Mouse (Mus musculus) embryonic facial prominence, embryonic 10.5 days (tissue): Measurements from ENCODE around the gene Aff1. TPM values are rescaled to one million over a fixed set of nuclear protein-coding genes. Genes with fewer than 3 reads are reported as not detected.

Experiments used
- DNase-seq: peaks from one replicate; pipeline ENCODE4 v3.0.0-alpha.2; 2017; ENCODE audit warnings: low spot score
- H3K27ac ChIP-seq: fragments of 300-500 bp; sonication (generic); replicated peaks from 2 replicates; pipeline ENCODE4 v1.5.1; 2016; ENCODE audit warnings: mild to moderate bottlenecking
- H3K27me3 ChIP-seq: fragments of 300-500 bp; sonication (generic); replicated peaks from 2 replicates; pipeline ENCODE4 v1.6.1; 2016; ENCODE audit warnings: low read depth, mild to moderate bottlenecking; ENCODE audit not compliant: poor library complexity, severe bottlenecking
- H3K36me3 ChIP-seq: fragments of 300-500 bp; sonication (generic); replicated peaks from 2 replicates; pipeline ENCODE4 v1.6.1; 2016; ENCODE audit warnings: mild to moderate bottlenecking, moderate library complexity
- H3K4me1 ChIP-seq: fragments of 300-500 bp; sonication (generic); 2 replicates; pipeline ENCODE4 v1.6.1; 2016
- H3K4me3 ChIP-seq: fragments of 300-500 bp; sonication (generic); 2 replicates; pipeline ENCODE4 v1.5.1; 2016; ENCODE audit warnings: mild to moderate bottlenecking, moderate library complexity
- H3K9me3 ChIP-seq: fragments of 300-500 bp; sonication (generic); 2 replicates; pipeline ENCODE4 v1.6.1; 2016; ENCODE audit warnings: mild to moderate bottlenecking
- WGBS: fragments of 180-500 bp; shearing (Covaris S2); methylation state at CpG from one replicate; pipeline ENCODE4 v1.1.7; 2016; 5-methylcytosine and 5-hydroxymethylcytosine counted together
- polyA plus RNA-seq: library from polyadenylated mRNA; unstranded; fragments of >200 nt; fragmentation: Nextera tagmentation; extraction: Ambion mirVana; gene quantifications from 2 replicates; pipeline ENCODE4 v1.2.1, GENCODE M21; 2016

The Aff1 gene
- 4.0 and 5.5 TPM in 2 replicates for polyA plus RNA-seq

- H3K27ac ChIP-seq, result peak within 1 kb of the TSS; percentile 49
- peaks cover 40% of the 10 kb centered on the region for H3K27me3 ChIP-seq
- 2% methylated on average over 50 of the region's 50 CpGs for WGBS
- peak; percentile 91 for DNase-seq
- peak within 1 kb of the TSS; percentile 64 for H3K4me3 ChIP-seq
- H3K36me3 ChIP-seq, result no peaks in the 10 kb centered on the region
- H3K4me1 ChIP-seq, result peaks cover 22% of the 10 kb centered on the region
- no peaks in the 10 kb centered on the region for H3K9me3 ChIP-seq
These were observed at the start of gene Aff1 for GRCm38 (mm10) chr5:103691624-103692530. Aff1 (plus strand) TSS chr5:103692374.

GRCm38 (mm10) chr5:103644167-103644566, 48.0 kb upstream of the Aff1 start:
- H3K36me3 ChIP-seq, result no peaks in the 10 kb centered on the region
- H3K4me1 ChIP-seq, result peaks cover 7% of the 10 kb centered on the region
- no peak overlapping the region for H3K27ac ChIP-seq
- no peak overlapping the region for H3K4me3 ChIP-seq
- WGBS, result 90% methylated on average over 1 of the region's 1 CpGs
- no peaks in the 10 kb centered on the region for H3K9me3 ChIP-seq
- H3K27me3 ChIP-seq, result no peaks in the 10 kb centered on the region
- DNase-seq, result no peak

GRCm38 (mm10) chr5:103647320-103647719, 44.9 kb upstream of the Aff1 start:
- Histone ChIP-seq H3K4me1 (peaks cover 7% of the 10 kb centered on the region), H3K9me3 (no peaks in the 10 kb centered on the region), H3K27ac (no peak overlapping the region), H3K36me3 (no peaks in the 10 kb centered on the region), H3K27me3 (no peaks in the 10 kb centered on the region), H3K4me3 (no peak overlapping the region)
- no peak for DNase-seq
- 83% methylated on average over 3 of the region's 3 CpGs for WGBS

GRCm38 (mm10) chr5:103654225-103654624, 37.9 kb upstream of the Aff1 start:
- H3K27ac ChIP-seq, result no peak overlapping the region
- no peaks in the 10 kb centered on the region for H3K36me3 ChIP-seq
- H3K4me1 ChIP-seq, result 0 out of 2 replicates have a peak, but pooled peaks cover 6% of the 10 kb centered on the region
- H3K27me3 ChIP-seq, result peaks cover 4% of the 10 kb centered on the region; the same call in 1 of the 2 replicates
- no peak overlapping the region for H3K4me3 ChIP-seq
- no peaks in the 10 kb centered on the region for H3K9me3 ChIP-seq
- DNase-seq, result peak; percentile 65
- WGBS, result 24% methylated on average over 6 of the region's 6 CpGs

- no peaks in the 10 kb centered on the region for H3K36me3 ChIP-seq
- no peak overlapping the region for H3K27ac ChIP-seq
- 78% methylated on average over 4 of the region's 4 CpGs for WGBS
- H3K4me1 ChIP-seq, result 0 out of 2 replicates have a peak, but pooled peaks cover 6% of the 10 kb centered on the region
- H3K9me3 ChIP-seq, result no peaks in the 10 kb centered on the region
- DNase-seq, result no peak
- peaks cover 4% of the 10 kb centered on the region; the same call in 1 of the 2 replicates for H3K27me3 ChIP-seq
- peak overlapping the region; percentile 65 for H3K4me3 ChIP-seq
These were observed 37.4 kb upstream of the Aff1 start for GRCm38 (mm10) chr5:103654780-103655179.

- DNase-seq, result peak; percentile 85
- Histone ChIP-seq H3K27ac (peak within 1 kb of the TSS; percentile 81), H3K4me1 (0 out of 2 replicates have a peak, but pooled peaks cover 6% of the 10 kb centered on the region), H3K36me3 (no peaks in the 10 kb centered on the region), H3K4me3 (peak within 1 kb of the TSS; percentile 65), H3K27me3 (peaks cover 4% of the 10 kb centered on the region), H3K9me3 (no peaks in the 10 kb centered on the region)
- 2% methylated on average over 56 of the region's 56 CpGs for WGBS
These were observed 36.6 kb upstream of the Aff1 start, which contains the start of gene 1700016H13Rik for GRCm38 (mm10) chr5:103655346-103656118. 1700016H13Rik (minus strand) TSS chr5:103656010.

GRCm38 (mm10) chr5:103658921-103659320, 33.3 kb upstream of the Aff1 start:
- no peak for DNase-seq
- WGBS, result 73% methylated on average over 5 of the region's 5 CpGs
- H3K27me3 ChIP-seq, result peaks cover 4% of the 10 kb centered on the region
- H3K27ac ChIP-seq, result no peak overlapping the region
- H3K4me1 ChIP-seq, result 0 out of 2 replicates have a peak, but pooled peaks cover 6% of the 10 kb centered on the region
- H3K36me3 ChIP-seq, result no peaks in the 10 kb centered on the region
- no peaks in the 10 kb centered on the region for H3K9me3 ChIP-seq
- H3K4me3 ChIP-seq, result no peak overlapping the region

- Histone ChIP-seq H3K36me3 (no peaks in the 10 kb centered on the region), H3K4me3 (no peak overlapping the region), H3K27me3 (peaks cover 4% of the 10 kb centered on the region), H3K27ac (no peak overlapping the region), H3K4me1 (0 out of 2 replicates have a peak, but pooled peaks cover 6% of the 10 kb centered on the region), H3K9me3 (no peaks in the 10 kb centered on the region)
- no peak for DNase-seq
- 43% methylated on average over 3 of the region's 3 CpGs for WGBS
These were observed 32.6 kb upstream of the Aff1 start for GRCm38 (mm10) chr5:103659571-103659970.

- Histone ChIP-seq H3K27ac (no peak overlapping the region), H3K36me3 (no peaks in the 10 kb centered on the region), H3K9me3 (no peaks in the 10 kb centered on the region), H3K27me3 (no peaks in the 10 kb centered on the region; the same call in 1 of the 2 replicates), H3K4me3 (no peak overlapping the region), H3K4me1 (no peaks in the 10 kb centered on the region)
- WGBS, result 75% methylated on average over 9 of the region's 9 CpGs
- DNase-seq, result no peak
These were observed 27.2 kb upstream of the Aff1 start for GRCm38 (mm10) chr5:103664932-103665331.

- no peaks in the 10 kb centered on the region for H3K27me3 ChIP-seq
- H3K27ac ChIP-seq, result no peak overlapping the region
- no peak overlapping the region for H3K4me3 ChIP-seq
- H3K4me1 ChIP-seq, result no peaks in the 10 kb centered on the region; the same call in 1 of the 2 replicates
- no peaks in the 10 kb centered on the region for H3K9me3 ChIP-seq
- no peak for DNase-seq
- no peaks in the 10 kb centered on the region for H3K36me3 ChIP-seq
- WGBS, result 76% methylated on average over 2 of the region's 2 CpGs
These were observed 26.3 kb upstream of the Aff1 start for GRCm38 (mm10) chr5:103665876-103666275.

- Histone ChIP-seq H3K9me3 (no peaks in the 10 kb centered on the region), H3K4me3 (no peak overlapping the region), H3K27ac (no peak overlapping the region), H3K27me3 (0 out of 2 replicates have a peak, but pooled peaks cover 3% of the 10 kb centered on the region), H3K4me1 (peaks cover 5% of the 10 kb centered on the region), H3K36me3 (no peaks in the 10 kb centered on the region)
- DNase-seq, result no peak
- 67% methylated on average over 3 of the region's 3 CpGs for WGBS
These were observed 20.3 kb upstream of the Aff1 start for GRCm38 (mm10) chr5:103671858-103672257.

- Histone ChIP-seq H3K36me3 (no peaks in the 10 kb centered on the region), H3K27me3 (0 out of 2 replicates have a peak, but pooled peaks cover 3% of the 10 kb centered on the region), H3K4me3 (no peak overlapping the region), H3K27ac (no peak overlapping the region; the same call in 1 of the 2 replicates), H3K9me3 (no peaks in the 10 kb centered on the region), H3K4me1 (peaks cover 5% of the 10 kb centered on the region)
- WGBS, result 85% methylated on average over 4 of the region's 4 CpGs
- no peak for DNase-seq
These were observed 18.6 kb upstream of the Aff1 start for GRCm38 (mm10) chr5:103673611-103674010.
